Mouse (Mus musculus): ENCODE results near the gene Cacng8. TPM values are rescaled to one million over a fixed set of nuclear protein-coding genes. Genes with fewer than 3 reads are reported as not detected.
"Not testable (repeated sequence)": the region's sequence is repeated elsewhere in the genome, so short reads cannot be mapped to it uniquely, and the experiment has no call there.

Cacng8 gene
- polyA plus RNA-seq, 1 experiment from 2014 or later = 0.10 TPM

GRCm38 (mm10) chr7:3387761-3388160 lies 2.7 kb upstream of the Cacng8 start:
- Histone ChIP-seq H3K4me2 (no peak overlapping the region), H3K4me3 (replicated peaks) (no peak overlapping the region), H3K4me1 (replicated peaks) (no peaks in the 10 kb centered on the region), H3K9me3 (replicated peaks) (no peaks in the 10 kb centered on the region), H3K27me3 (peaks cover 3% of the 10 kb centered on the region; the same call in 1 of the 2 replicates), H3K27ac (no peak overlapping the region), H3K36me3 (no peaks in the 10 kb centered on the region), H3K9ac (no peak overlapping the region)
- 79% methylated on average over 18 of the region's 18 CpGs for WGBS (ENCODE audit: insufficient replicate concordance)
- ATAC-seq (ENCODE audit: low read depth) (no peak), DNase-seq (no peak)

GRCm38 (mm10) chr7:3388885-3389284 lies 1.6 kb upstream of the Cacng8 start:
- WGBS (ENCODE audit: insufficient replicate concordance) = 19% methylated on average over 6 of the region's 6 CpGs

GRCm38 (mm10) chr7:3389444-3390412 lies 755 bp upstream of the Cacng8 start:
- no peak overlapping the region for H3K27ac ChIP-seq
- no peaks in the 10 kb centered on the region for H3K9me3 ChIP-seq (replicated peaks)
- WGBS (ENCODE audit: insufficient replicate concordance) = 2% methylated on average over 15 of the region's 17 CpGs
- no peak for DNase-seq
- no peaks in the 10 kb centered on the region for H3K4me1 ChIP-seq (replicated peaks)
- ATAC-seq (ENCODE audit: low read depth) = no peak
- peaks cover 3% of the 10 kb centered on the region; the same call in 1 of the 2 replicates for H3K27me3 ChIP-seq
- H3K4me3 ChIP-seq (replicated peaks) = no peak overlapping the region
- H3K4me2 ChIP-seq = no peak overlapping the region
- no peak overlapping the region for H3K9ac ChIP-seq
- no peaks in the 10 kb centered on the region for H3K36me3 ChIP-seq

More at GRCm38 (mm10) chr7:3388885-3389284, 1.6 kb upstream of the Cacng8 start:
- no peak overlapping the region for H3K4me3 ChIP-seq (replicated peaks)
- ATAC-seq (ENCODE audit: low read depth) (no peak), DNase-seq (no peak)
- H3K36me3 ChIP-seq = no peaks in the 10 kb centered on the region
- H3K27me3 ChIP-seq = peaks cover 3% of the 10 kb centered on the region; the same call in 1 of the 2 replicates
- no peak overlapping the region for H3K9ac ChIP-seq
- no peaks in the 10 kb centered on the region for H3K9me3 ChIP-seq (replicated peaks)
- H3K27ac ChIP-seq = no peak overlapping the region
- no peak overlapping the region for H3K4me2 ChIP-seq
- no peaks in the 10 kb centered on the region for H3K4me1 ChIP-seq (replicated peaks)

- Histone ChIP-seq H3K36me3 (no peaks in the 10 kb centered on the region), H3K4me2 (no peak overlapping the region), H3K4me3 (replicated peaks) (no peak overlapping the region), H3K9me3 (replicated peaks) (no peaks in the 10 kb centered on the region), H3K27ac (no peak overlapping the region), H3K9ac (no peak overlapping the region), H3K4me1 (replicated peaks) (no peaks in the 10 kb centered on the region), H3K27me3 (peaks cover 3% of the 10 kb centered on the region; the same call in 1 of the 2 replicates)
- WGBS (ENCODE audit: insufficient replicate concordance) = 8% methylated on average over 12 of the region's 12 CpGs
- DNase-seq = no peak
- no peak for ATAC-seq (ENCODE audit: low read depth)
Measured at GRCm38 (mm10) chr7:3391081-3391451, 583 bp downstream of the Cacng8 start.

GRCm38 (mm10) chr7:3391809-3392208 lies 1.3 kb downstream of the Cacng8 start:
- no peak overlapping the region for H3K27ac ChIP-seq
- no peak for DNase-seq
- ATAC-seq (ENCODE audit: low read depth) = no peak
- H3K4me3 ChIP-seq (replicated peaks) = no peak overlapping the region
- no peaks in the 10 kb centered on the region for H3K4me1 ChIP-seq (replicated peaks)
- H3K4me2 ChIP-seq = no peak overlapping the region
- 24% methylated on average over 4 of the region's 4 CpGs for WGBS (ENCODE audit: insufficient replicate concordance)
- H3K36me3 ChIP-seq = no peaks in the 10 kb centered on the region
- no peaks in the 10 kb centered on the region for H3K9me3 ChIP-seq (replicated peaks)
- H3K27me3 ChIP-seq = peaks cover 3% of the 10 kb centered on the region; the same call in 1 of the 2 replicates
- H3K9ac ChIP-seq = no peak overlapping the region

GRCm38 (mm10) chr7:3397355-3397754 lies 6.9 kb downstream of the Cacng8 start:
- DNase-seq = no peak
- H3K9ac ChIP-seq = no peak overlapping the region

GRCm38 (mm10) chr7:3397797-3398196 lies 7.3 kb downstream of the Cacng8 start:
- no peaks in the 10 kb centered on the region for H3K36me3 ChIP-seq
- H3K9ac ChIP-seq = no peak overlapping the region
- no peak overlapping the region for H3K4me3 ChIP-seq (replicated peaks)
- H3K4me2 ChIP-seq = no peak overlapping the region
- H3K27ac ChIP-seq = no peak overlapping the region
- 67% methylated on average over 7 of the region's 7 CpGs for WGBS (ENCODE audit: insufficient replicate concordance)
- no peak for ATAC-seq (ENCODE audit: low read depth)
- DNase-seq = no peak
- no peaks in the 10 kb centered on the region for H3K9me3 ChIP-seq (replicated peaks)
- H3K4me1 ChIP-seq (replicated peaks) = no peaks in the 10 kb centered on the region
- H3K27me3 ChIP-seq = no peaks in the 10 kb centered on the region

More at GRCm38 (mm10) chr7:3397355-3397754, 6.9 kb downstream of the Cacng8 start:
- H3K4me1 ChIP-seq (replicated peaks) = no peaks in the 10 kb centered on the region
- H3K36me3 ChIP-seq = no peaks in the 10 kb centered on the region
- no peak overlapping the region for H3K4me3 ChIP-seq (replicated peaks)
- no peaks in the 10 kb centered on the region for H3K27me3 ChIP-seq
- 60% methylated on average over 10 of the region's 10 CpGs for WGBS (ENCODE audit: insufficient replicate concordance)
- no peaks in the 10 kb centered on the region for H3K9me3 ChIP-seq (replicated peaks)
- H3K4me2 ChIP-seq = no peak overlapping the region
- no peak overlapping the region for H3K27ac ChIP-seq
- ATAC-seq (ENCODE audit: low read depth) = no peak

- not testable (repeated sequence) for ATAC-seq (ENCODE audit: low read depth); H3K9ac ChIP-seq; DNase-seq; H3K27me3 ChIP-seq; H3K27ac ChIP-seq; H3K4me3 ChIP-seq (replicated peaks); H3K9me3 ChIP-seq (replicated peaks); H3K4me2 ChIP-seq; H3K36me3 ChIP-seq; H3K4me1 ChIP-seq (replicated peaks)
- 73% methylated on average over 8 of the region's 8 CpGs for WGBS (ENCODE audit: insufficient replicate concordance)
Measured at GRCm38 (mm10) chr7:3398363-3398762, 7.9 kb downstream of the Cacng8 start.

GRCm38 (mm10) chr7:3399937-3400336 lies 9.5 kb downstream of the Cacng8 start:
- H3K9me3 ChIP-seq (replicated peaks) = no peaks in the 10 kb centered on the region
- ATAC-seq (ENCODE audit: low read depth) (no peak), DNase-seq (no peak)
- H3K4me3 ChIP-seq (replicated peaks) = no peak overlapping the region
- no peak overlapping the region for H3K4me2 ChIP-seq
- H3K27ac ChIP-seq = no peak overlapping the region
- H3K27me3 ChIP-seq = no peaks in the 10 kb centered on the region
- H3K4me1 ChIP-seq (replicated peaks) = no peaks in the 10 kb centered on the region
- H3K36me3 ChIP-seq = no peaks in the 10 kb centered on the region
- no peak overlapping the region for H3K9ac ChIP-seq

GRCm38 (mm10) chr7:3409729-3410520 lies 19.4 kb downstream of the Cacng8 start:
- no peak for ATAC-seq (ENCODE audit: low read depth)
- H3K9me3 ChIP-seq (replicated peaks) = no peaks in the 10 kb centered on the region
- no peak overlapping the region for H3K4me2 ChIP-seq
- no peaks in the 10 kb centered on the region for H3K36me3 ChIP-seq
- 0 out of 2 replicates have a peak, but pooled peaks cover 8% of the 10 kb centered on the region for H3K4me1 ChIP-seq (replicated peaks)
- no peak overlapping the region for H3K4me3 ChIP-seq (replicated peaks)
- DNase-seq = no peak
- H3K27me3 ChIP-seq = peaks cover 48% of the 10 kb centered on the region
- H3K9ac ChIP-seq = no peak overlapping the region
- WGBS (ENCODE audit: insufficient replicate concordance) = 12% methylated on average over 11 of the region's 11 CpGs
- H3K27ac ChIP-seq = no peak overlapping the region

GRCm38 (mm10) chr7:3411160-3411941 lies 20.9 kb downstream of the Cacng8 start:
- DNase-seq = peak; percentile 6

More at GRCm38 (mm10) chr7:3411160-3411941, 20.9 kb downstream of the Cacng8 start:
- Histone ChIP-seq H3K9ac (no peak overlapping the region), H3K27ac (no peak overlapping the region), H3K27me3 (peaks cover 62% of the 10 kb centered on the region), H3K9me3 (replicated peaks) (no peaks in the 10 kb centered on the region), H3K4me1 (replicated peaks) (0 out of 2 replicates have a peak, but pooled peaks cover 8% of the 10 kb centered on the region), H3K4me3 (replicated peaks) (peak overlapping the region; percentile 10; the same call in 1 of the 2 replicates), H3K36me3 (no peaks in the 10 kb centered on the region), H3K4me2 (peak overlapping the region; percentile 36)
- no peak for ATAC-seq (ENCODE audit: low read depth)
- under 1% methylated on average over 33 of the region's 33 CpGs for WGBS (ENCODE audit: insufficient replicate concordance)

All from liver, embryonic 13.5 days (tissue).